Mouse (Mus musculus) frontal cortex, adult (tissue): ENCODE results near the gene Zbp1.
A peak's percentile ranks its signal among the peaks of the same experiment; 100 is the strongest.

Experiments
- ATAC-seq: cut with Nextera tagmentation; 2 replicates; pipeline ENCODE4 v1.9.2; 2017; ENCODE audit warnings: mild to moderate bottlenecking, moderate library complexity, mixed read lengths; ENCODE audit not compliant: low TSS enrichment

The Zbp1 gene

GRCm38 (mm10) chr2:173179046-173179445, 39.7 kb downstream of the Zbp1 start:
- ATAC-seq, result no peak

DNA sequence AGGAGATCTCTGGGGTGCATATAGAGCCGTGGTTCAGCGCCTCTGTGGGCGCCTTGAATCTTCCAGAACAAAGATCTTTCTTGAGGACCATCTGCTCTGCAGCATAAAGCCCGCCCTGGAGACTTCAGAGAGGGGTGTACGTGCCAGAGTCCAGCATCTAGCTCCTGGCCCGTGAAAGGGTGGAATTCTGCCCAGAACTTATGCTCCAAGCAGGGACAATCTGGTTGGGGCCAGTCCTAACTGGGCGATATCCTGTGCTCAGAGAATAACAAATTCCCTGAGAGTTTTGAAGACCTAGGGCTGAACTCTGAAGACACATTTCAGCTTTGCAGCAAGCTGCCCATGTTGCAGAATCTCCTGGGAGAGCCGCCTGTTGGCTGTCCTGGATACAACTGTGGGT, 40.8 kb downstream of the Zbp1 start:
- no peak for ATAC-seq

- ATAC-seq, result no peak
Observed at GRCm38 (mm10) chr2:173177481-173177880, 41.2 kb downstream of the Zbp1 start.

GRCm38 (mm10) chr2:173175703-173176102, 43.0 kb downstream of the Zbp1 start:
- ATAC-seq, result no peak

GRCm38 (mm10) chr2:173174569-173174968, 44.2 kb downstream of the Zbp1 start:
- ATAC-seq, result no peak; the same call in 1 of the 2 replicates

GRCm38 (mm10) chr2:173173521-173174511, 44.9 kb downstream of the Zbp1 start:
- ATAC-seq, result peak; percentile 83

DNA sequence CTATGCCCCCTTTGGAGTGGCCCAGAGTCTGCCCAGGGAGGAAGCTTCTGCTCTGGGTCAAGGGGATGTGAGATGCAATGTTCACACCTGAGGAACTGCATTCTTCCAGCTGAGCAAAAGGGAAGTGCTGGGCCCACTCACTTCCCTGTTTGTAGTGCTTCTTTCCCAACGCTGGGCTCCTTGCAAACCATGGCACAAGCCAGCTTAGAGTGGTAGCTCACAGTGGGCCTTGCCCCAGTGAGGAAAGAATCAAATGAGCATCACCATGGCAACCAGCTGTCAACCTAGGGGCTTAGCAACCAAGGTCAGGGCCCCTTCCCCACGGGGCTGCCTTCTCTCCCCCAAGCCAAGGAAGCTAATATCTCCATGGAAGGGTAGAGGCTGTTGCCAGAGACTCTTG, 45.7 kb downstream of the Zbp1 start:
- ATAC-seq, result no peak

DNA sequence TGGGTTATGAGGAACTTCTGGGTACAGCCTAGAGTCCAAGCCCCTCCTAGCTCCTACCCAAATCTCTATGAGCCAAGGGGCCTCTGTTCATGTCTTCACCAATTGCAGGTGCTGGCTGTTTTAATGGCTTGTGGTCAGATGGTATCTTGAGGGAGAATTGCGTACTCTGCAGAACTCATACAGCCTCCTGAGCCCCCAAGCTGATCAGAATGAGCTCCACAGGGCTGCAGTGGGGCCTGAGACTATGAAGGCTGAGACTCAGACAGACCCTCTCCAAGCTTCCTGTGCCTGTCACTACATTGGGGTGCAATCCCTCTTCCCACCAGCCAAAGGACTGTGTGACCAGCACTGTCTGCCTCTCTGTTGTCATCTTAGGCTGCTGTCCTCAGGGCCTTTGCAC, 46.3 kb downstream of the Zbp1 start:
- no peak for ATAC-seq

DNA sequence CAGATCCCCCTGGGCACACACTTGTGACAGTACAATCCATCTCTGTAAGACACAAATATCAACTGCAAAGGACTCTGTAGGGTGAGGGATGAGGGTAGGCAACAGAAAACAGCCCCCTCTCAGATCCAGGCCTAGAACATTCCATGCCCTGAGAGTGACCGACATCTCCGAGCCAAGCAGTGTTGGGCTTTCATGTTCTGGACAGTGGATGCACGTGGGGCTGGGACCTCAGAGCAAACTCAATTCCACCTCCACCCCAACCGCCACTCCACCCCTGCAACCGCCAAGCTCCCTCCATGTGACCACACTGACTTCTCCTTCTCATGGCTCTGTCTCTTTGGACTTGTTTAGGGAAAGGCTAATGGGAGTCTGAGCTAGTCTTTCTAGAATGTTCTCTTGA, 46.8 kb downstream of the Zbp1 start:
- no peak for ATAC-seq

- ATAC-seq, result peak; percentile 41; the same call in 1 of the 2 replicates
Observed at GRCm38 (mm10) chr2:173171470-173171869, 47.3 kb downstream of the Zbp1 start.

- no peak for ATAC-seq
Observed at GRCm38 (mm10) chr2:173170715-173171114, 48.0 kb downstream of the Zbp1 start.

- ATAC-seq, result no peak
Observed at GRCm38 (mm10) chr2:173170081-173170480, 48.6 kb downstream of the Zbp1 start.

GRCm38 (mm10) chr2:173168411-173168851, 50.3 kb downstream of the Zbp1 start:
- ATAC-seq, result peak; percentile 38

DNA sequence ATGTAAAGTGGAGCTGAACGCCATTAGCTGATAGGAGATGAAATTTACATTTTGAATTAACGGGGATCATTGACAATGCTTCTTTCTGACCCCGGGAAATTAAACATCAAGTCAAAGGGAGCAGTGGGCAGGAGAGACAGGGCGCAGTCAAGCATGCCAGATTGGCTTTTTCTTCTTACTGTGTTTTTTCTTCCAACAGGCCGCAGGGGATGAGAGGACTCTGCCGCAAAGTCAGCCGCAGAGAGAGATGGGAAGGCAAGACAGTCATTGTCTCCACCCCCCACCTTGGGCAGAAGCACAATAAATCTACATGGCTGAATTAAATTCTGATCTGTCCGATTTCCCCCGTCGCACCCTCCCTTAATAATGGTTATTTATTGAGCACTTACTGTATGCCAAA, 53.4 kb downstream of the Zbp1 start:
- ATAC-seq, result no peak

GRCm38 (mm10) chr2:173164946-173165345, 53.8 kb downstream of the Zbp1 start:
- no peak for ATAC-seq

DNA sequence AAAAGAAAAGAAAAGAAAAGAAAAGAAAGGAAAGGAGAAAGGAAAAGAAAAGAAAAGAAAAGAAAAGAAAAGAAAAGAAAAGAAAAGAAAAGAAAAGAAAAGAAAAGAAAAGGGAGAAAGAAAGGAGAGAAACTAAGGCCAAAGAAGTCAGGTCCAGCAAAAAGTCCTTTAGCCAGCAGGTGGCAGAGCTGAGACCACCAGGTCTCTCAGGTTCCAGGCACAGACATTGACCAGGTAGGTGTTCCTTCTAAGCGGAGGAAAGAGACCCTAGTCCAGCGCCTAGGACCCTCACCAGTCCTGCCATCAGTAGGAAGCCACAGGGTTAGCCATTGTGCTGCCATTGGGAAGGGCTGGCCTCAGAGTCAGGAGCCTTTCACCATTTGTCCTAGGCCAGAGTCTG, 54.4 kb downstream of the Zbp1 start:
- no peak for ATAC-seq

- no peak for ATAC-seq
Observed at GRCm38 (mm10) chr2:173163380-173163779, 55.3 kb downstream of the Zbp1 start.

DNA sequence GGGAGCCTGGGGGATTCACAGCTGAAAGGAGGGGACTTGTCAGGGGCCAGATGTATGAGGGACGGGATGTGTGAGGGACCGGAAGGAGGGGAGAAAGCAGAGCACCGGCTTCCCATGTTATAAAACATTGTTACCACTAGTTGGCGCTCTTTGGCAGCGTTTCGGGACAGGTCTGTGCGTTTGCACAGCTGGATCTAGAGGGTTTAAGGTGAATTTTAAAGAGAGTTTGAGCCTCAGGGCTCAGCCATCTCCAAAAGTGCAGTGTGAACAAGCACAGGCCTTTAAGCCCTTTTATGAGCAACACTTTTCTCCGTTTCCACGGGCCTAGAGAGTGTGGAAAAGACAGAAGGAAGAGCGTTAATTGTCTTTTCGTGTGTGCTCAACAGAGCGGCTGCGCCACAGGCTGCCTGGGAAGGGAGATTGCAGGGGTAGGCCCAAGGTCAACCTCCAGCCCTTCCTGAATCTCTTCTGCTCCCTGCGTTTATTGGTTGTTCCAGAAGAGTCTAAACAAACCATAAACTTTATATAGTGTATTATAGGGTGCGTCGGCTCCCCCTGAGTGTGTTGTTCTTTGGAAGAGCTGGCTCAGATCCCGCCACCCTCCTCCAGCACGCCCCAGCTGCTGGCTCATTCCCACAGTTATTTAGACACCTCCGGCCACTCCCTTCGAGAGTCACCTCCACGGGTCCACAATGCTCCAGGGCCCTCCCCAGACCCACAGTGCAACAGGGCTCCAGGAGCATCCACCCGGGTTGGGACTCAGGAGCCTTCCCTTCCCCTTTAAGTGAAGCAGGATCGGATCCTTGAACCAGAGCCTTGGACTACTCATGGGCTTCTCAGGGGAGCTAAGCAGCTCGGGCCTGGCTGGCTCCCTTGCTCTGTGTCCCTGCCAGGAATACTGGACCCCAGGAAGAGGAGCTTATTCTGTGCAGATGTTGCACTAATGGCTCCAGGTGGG, 59.1 kb downstream of the Zbp1 start:
- ATAC-seq, result peak; percentile 81

DNA sequence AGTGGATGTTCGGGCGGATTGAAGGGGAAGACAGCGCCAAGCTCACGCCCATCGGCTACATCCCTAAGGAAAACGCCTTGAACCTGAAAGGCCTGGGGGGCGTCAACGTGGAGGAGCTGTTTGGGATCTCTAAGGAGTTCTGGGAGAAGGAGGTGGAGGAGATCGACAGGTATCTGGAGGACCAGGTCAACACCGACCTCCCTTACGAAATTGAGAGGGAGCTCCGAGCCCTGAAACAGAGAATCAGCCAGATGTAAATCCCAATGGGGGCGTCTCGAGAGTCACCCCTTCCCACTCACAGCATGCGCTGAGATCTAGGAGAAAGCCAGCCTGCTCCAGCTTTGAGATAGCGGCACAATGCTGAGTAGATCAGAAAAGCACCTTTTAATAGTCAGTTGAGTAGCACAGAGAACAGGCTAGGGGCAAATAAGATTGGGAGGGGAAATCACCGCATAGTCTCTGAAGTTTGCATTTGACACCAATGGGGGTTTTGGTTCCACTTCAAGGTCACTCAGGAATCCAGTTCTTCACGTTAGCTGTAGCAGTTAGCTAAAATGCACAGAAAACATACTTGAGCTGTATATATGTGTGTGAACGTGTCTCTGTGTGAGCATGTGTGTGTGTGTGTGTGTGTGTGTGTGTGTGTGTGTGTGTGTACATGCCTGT, 60.2 kb downstream of the Zbp1 start:
- ATAC-seq, result no peak

DNA sequence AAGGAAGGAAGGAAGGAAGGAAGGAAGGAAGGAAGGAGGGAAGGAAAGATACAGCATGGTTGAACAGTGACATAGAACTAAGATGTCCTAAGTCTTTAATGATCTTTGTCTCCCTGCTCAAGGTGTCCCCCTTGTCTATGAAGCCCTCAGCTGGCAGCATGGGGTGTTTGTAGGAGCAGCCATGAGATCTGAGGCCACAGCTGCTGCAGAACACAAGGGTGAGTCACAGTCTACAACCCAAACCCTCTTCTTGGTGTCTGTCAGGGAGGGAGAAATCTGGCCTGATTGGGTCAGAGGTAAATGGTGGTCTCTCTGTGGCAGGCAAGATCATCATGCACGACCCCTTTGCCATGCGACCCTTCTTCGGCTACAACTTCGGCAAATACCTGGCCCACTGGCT, 60.9 kb downstream of the Zbp1 start:
- no peak for ATAC-seq

GRCm38 (mm10) chr2:173157376-173157775, 61.3 kb downstream of the Zbp1 start:
- no peak for ATAC-seq

GRCm38 (mm10) chr2:173156923-173157322, 61.8 kb downstream of the Zbp1 start:
- ATAC-seq, result no peak
